Mouse (Mus musculus) midbrain, embryonic 12.5 days (tissue): ENCODE measurements around the gene Ppp1r12b. TPM values are rescaled to one million over a fixed set of nuclear protein-coding genes. Genes with fewer than 3 reads are reported as not detected.

Experiments used
- ATAC-seq: fragments of 200-750 bp; cut with Nextera tagmentation; 2 replicates; pipeline ENCODE4 v1.8.0; 2017; ENCODE audit warnings: low read depth, moderate TSS enrichment, moderate library complexity; ENCODE audit not compliant: low FRiP score
- H3K27ac ChIP-seq: fragments of 300-500 bp; sonication (generic); replicated peaks from 2 replicates; pipeline ENCODE4 v1.5.1; 2016; ENCODE audit warnings: mild to moderate bottlenecking
- H3K27me3 ChIP-seq: fragments of 300-500 bp; sonication (generic); 2 replicates; pipeline ENCODE4 v1.6.1; 2016; ENCODE audit warnings: mild to moderate bottlenecking
- H3K36me3 ChIP-seq: fragments of 300-500 bp; sonication (generic); 2 replicates; pipeline ENCODE4 v1.6.1; 2016
- H3K4me1 ChIP-seq: fragments of 300-500 bp; sonication (generic); 2 replicates; pipeline ENCODE4 v1.6.1; 2016
- H3K4me2 ChIP-seq: fragments of 300-500 bp; sonication (generic); replicated peaks from 2 replicates; pipeline ENCODE4 v1.6.1; 2016; ENCODE audit warnings: mild to moderate bottlenecking, moderate library complexity
- H3K4me3 ChIP-seq: fragments of 300-500 bp; sonication (generic); 2 replicates; pipeline ENCODE4 v1.5.1; 2016; ENCODE audit warnings: mild to moderate bottlenecking
- H3K9ac ChIP-seq: fragments of 300-500 bp; sonication (generic); replicated peaks from 2 replicates; pipeline ENCODE4 v1.6.1; 2016; ENCODE audit warnings: mild to moderate bottlenecking, moderate library complexity
- H3K9me3 ChIP-seq: fragments of 300-500 bp; sonication (generic); 2 replicates; pipeline ENCODE4 v1.6.1; 2016; ENCODE audit warnings: mild to moderate bottlenecking
- WGBS: fragments of 180-500 bp; shearing (Covaris S2); methylation state at CpG from one replicate; pipeline ENCODE4 v1.1.7; 2016; 5-methylcytosine and 5-hydroxymethylcytosine counted together
- polyA plus RNA-seq: library from polyadenylated mRNA; unstranded; fragments of >200 nt; fragmentation: Nextera tagmentation; extraction: Ambion mirVana; gene quantifications from 2 replicates; pipeline ENCODE4 v1.2.1, GENCODE M21; 2016

The Ppp1r12b gene
- polyA plus RNA-seq, 1 experiment from 2014 or later, result 14.6 TPM

DNA sequence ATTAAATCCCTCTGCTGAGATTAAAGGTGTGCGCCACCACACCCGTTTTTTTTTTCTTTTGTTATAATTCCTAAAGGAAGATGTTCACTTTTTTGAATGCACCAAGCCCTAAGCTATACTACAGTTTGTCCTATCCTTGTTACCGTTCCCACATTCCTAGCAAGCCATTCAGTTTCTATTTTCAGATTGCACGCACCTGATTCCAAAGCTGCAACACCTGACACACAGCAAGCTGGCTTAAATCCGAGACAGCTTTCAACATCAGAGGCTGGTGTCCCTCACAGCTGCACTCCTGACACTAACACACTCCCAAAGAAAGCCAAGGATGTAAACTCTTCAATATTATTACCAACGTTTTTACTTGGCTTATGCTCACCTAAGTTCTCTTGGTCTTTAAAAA is 19.4 kb downstream of the Ppp1r12b start:
- Histone ChIP-seq H3K27ac (no peak overlapping the region), H3K36me3 (no peaks in the 10 kb centered on the region), H3K27me3 (no peaks in the 10 kb centered on the region), H3K9me3 (no peaks in the 10 kb centered on the region), H3K9ac (no peak overlapping the region), H3K4me1 (peaks cover 3% of the 10 kb centered on the region; the same call in 1 of the 2 replicates), H3K4me2 (no peak overlapping the region), H3K4me3 (no peak overlapping the region)
- no peak for ATAC-seq
- WGBS, result 93% methylated on average over 6 of the region's 6 CpGs

GRCm38 (mm10) chr1:134932431-134932830 is 23.3 kb downstream of the Ppp1r12b start:
- Histone ChIP-seq H3K27ac (no peak overlapping the region), H3K27me3 (no peaks in the 10 kb centered on the region), H3K9ac (no peak overlapping the region), H3K4me1 (peaks cover 3% of the 10 kb centered on the region; the same call in 1 of the 2 replicates), H3K36me3 (no peaks in the 10 kb centered on the region), H3K9me3 (no peaks in the 10 kb centered on the region), H3K4me3 (no peak overlapping the region), H3K4me2 (no peak overlapping the region)
- WGBS, result 37% methylated on average over 7 of the region's 7 CpGs
- no peak for ATAC-seq

GRCm38 (mm10) chr1:134919010-134919409 is 36.7 kb downstream of the Ppp1r12b start:
- 88% methylated on average over 6 of the region's 6 CpGs for WGBS
- Histone ChIP-seq H3K4me2 (no peak overlapping the region), H3K9me3 (no peaks in the 10 kb centered on the region), H3K9ac (no peak overlapping the region), H3K36me3 (no peaks in the 10 kb centered on the region), H3K4me3 (no peak overlapping the region), H3K4me1 (no peaks in the 10 kb centered on the region), H3K27me3 (no peaks in the 10 kb centered on the region), H3K27ac (no peak overlapping the region)
- no peak for ATAC-seq

- H3K9me3 ChIP-seq, result no peaks in the 10 kb centered on the region
- WGBS, result 88% methylated on average over 4 of the region's 4 CpGs
- no peak overlapping the region for H3K27ac ChIP-seq
- no peaks in the 10 kb centered on the region for H3K4me1 ChIP-seq
- no peak overlapping the region for H3K4me3 ChIP-seq
- H3K27me3 ChIP-seq, result no peaks in the 10 kb centered on the region
- H3K36me3 ChIP-seq, result no peaks in the 10 kb centered on the region
- no peak for ATAC-seq
- no peak overlapping the region for H3K4me2 ChIP-seq
- H3K9ac ChIP-seq, result no peak overlapping the region
These were observed 40.3 kb downstream of the Ppp1r12b start for GRCm38 (mm10) chr1:134915421-134915820.

DNA sequence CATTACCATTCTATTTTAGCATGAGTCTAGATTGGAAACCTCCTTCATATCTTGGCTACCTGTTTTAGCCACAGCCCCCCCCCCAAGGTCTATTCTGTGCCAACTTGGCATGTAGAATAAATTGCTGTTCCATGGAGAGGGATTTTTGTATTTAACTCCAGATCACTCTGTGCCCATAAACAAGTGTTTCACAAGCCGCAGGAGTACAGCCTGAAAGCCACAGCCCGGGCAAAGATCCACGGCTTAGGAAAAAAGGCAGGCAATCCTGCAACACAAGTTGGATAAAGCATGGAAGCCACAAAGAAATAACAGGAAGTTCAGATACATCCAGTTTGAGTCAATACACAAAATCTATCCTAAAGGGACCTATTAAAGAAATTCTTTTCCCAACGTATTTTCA is 42.2 kb downstream of the Ppp1r12b start:
- ATAC-seq, result no peak
- Histone ChIP-seq H3K9ac (no peak overlapping the region), H3K4me1 (no peaks in the 10 kb centered on the region; the same call in 1 of the 2 replicates), H3K36me3 (no peaks in the 10 kb centered on the region), H3K27ac (no peak overlapping the region), H3K4me2 (no peak overlapping the region), H3K27me3 (no peaks in the 10 kb centered on the region), H3K4me3 (no peak overlapping the region), H3K9me3 (no peaks in the 10 kb centered on the region)
- 90% methylated on average over 4 of the region's 4 CpGs for WGBS

- H3K27me3 ChIP-seq, result no peaks in the 10 kb centered on the region
- WGBS, result 85% methylated on average over 4 of the region's 4 CpGs
- no peak overlapping the region for H3K4me2 ChIP-seq
- H3K27ac ChIP-seq, result no peak overlapping the region
- no peak overlapping the region for H3K4me3 ChIP-seq
- H3K9ac ChIP-seq, result no peak overlapping the region
- no peaks in the 10 kb centered on the region for H3K9me3 ChIP-seq
- no peaks in the 10 kb centered on the region for H3K36me3 ChIP-seq
- H3K4me1 ChIP-seq, result no peaks in the 10 kb centered on the region; the same call in 1 of the 2 replicates
- ATAC-seq, result no peak
These were observed 43.9 kb downstream of the Ppp1r12b start for GRCm38 (mm10) chr1:134911892-134912291.

DNA sequence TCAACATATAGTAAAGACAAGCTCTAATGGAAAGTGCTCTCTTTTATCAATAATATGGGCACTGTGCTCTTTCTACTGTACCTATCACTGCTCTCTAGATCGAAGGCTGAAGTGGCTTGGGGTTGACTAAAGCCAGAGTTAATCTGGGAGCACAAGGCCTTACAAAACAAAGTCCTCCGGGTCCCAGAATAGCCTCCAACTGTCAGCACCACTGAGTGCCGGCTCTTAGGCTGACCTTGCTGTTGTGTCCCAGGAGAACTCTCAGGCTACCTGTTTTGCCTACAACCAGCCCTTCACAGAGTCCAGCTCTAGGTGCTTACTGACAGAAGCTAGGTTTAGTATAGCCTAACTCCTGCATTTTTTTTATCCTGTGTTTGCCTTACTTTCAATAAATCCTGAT is 45.7 kb downstream of the Ppp1r12b start:
- no peak for ATAC-seq
- H3K27ac ChIP-seq, result no peak overlapping the region
- no peak overlapping the region for H3K4me3 ChIP-seq
- no peak overlapping the region for H3K4me2 ChIP-seq
- H3K4me1 ChIP-seq, result no peaks in the 10 kb centered on the region; the same call in 1 of the 2 replicates
- H3K27me3 ChIP-seq, result no peaks in the 10 kb centered on the region
- no peaks in the 10 kb centered on the region for H3K9me3 ChIP-seq
- 27% methylated on average over 3 of the region's 3 CpGs for WGBS
- H3K9ac ChIP-seq, result no peak overlapping the region
- H3K36me3 ChIP-seq, result no peaks in the 10 kb centered on the region

- H3K4me1 ChIP-seq, result no peaks in the 10 kb centered on the region; the same call in 1 of the 2 replicates
- WGBS, result 80% methylated on average over 9 of the region's 9 CpGs
- no peak overlapping the region for H3K4me3 ChIP-seq
- no peaks in the 10 kb centered on the region for H3K36me3 ChIP-seq
- H3K27me3 ChIP-seq, result no peaks in the 10 kb centered on the region
- H3K9me3 ChIP-seq, result no peaks in the 10 kb centered on the region
- no peak overlapping the region for H3K9ac ChIP-seq
- H3K4me2 ChIP-seq, result no peak overlapping the region
- no peak overlapping the region for H3K27ac ChIP-seq
- no peak for ATAC-seq
These were observed 46.3 kb downstream of the Ppp1r12b start for GRCm38 (mm10) chr1:134909442-134909841.

- no peaks in the 10 kb centered on the region for H3K9me3 ChIP-seq
- no peak for ATAC-seq
- H3K27me3 ChIP-seq, result no peaks in the 10 kb centered on the region
- no peak overlapping the region for H3K27ac ChIP-seq
- H3K9ac ChIP-seq, result no peak overlapping the region
- no peak overlapping the region for H3K4me3 ChIP-seq
- 81% methylated on average over 3 of the region's 3 CpGs for WGBS
- H3K4me1 ChIP-seq, result no peaks in the 10 kb centered on the region
- no peaks in the 10 kb centered on the region for H3K36me3 ChIP-seq
- no peak overlapping the region for H3K4me2 ChIP-seq
These were observed 53.6 kb downstream of the Ppp1r12b start for GRCm38 (mm10) chr1:134902051-134902619.

GRCm38 (mm10) chr1:134896008-134896407 is 59.7 kb downstream of the Ppp1r12b start:
- ATAC-seq, result no peak
- Histone ChIP-seq H3K9ac (no peak overlapping the region), H3K4me1 (no peaks in the 10 kb centered on the region), H3K4me3 (no peak overlapping the region), H3K27me3 (no peaks in the 10 kb centered on the region), H3K27ac (no peak overlapping the region), H3K4me2 (no peak overlapping the region), H3K9me3 (no peaks in the 10 kb centered on the region), H3K36me3 (peaks cover 13% of the 10 kb centered on the region)
- 94% methylated on average over 6 of the region's 6 CpGs for WGBS

GRCm38 (mm10) chr1:134894803-134895202 is 60.9 kb downstream of the Ppp1r12b start:
- no peak overlapping the region for H3K9ac ChIP-seq
- 96% methylated on average over 3 of the region's 3 CpGs for WGBS
- no peaks in the 10 kb centered on the region for H3K4me1 ChIP-seq
- no peak overlapping the region for H3K4me3 ChIP-seq
- H3K36me3 ChIP-seq, result peaks cover 13% of the 10 kb centered on the region
- H3K27ac ChIP-seq, result no peak overlapping the region
- no peaks in the 10 kb centered on the region for H3K27me3 ChIP-seq
- no peaks in the 10 kb centered on the region for H3K9me3 ChIP-seq
- ATAC-seq, result no peak
- no peak overlapping the region for H3K4me2 ChIP-seq

- Histone ChIP-seq H3K9ac (no peak overlapping the region), H3K4me3 (no peak overlapping the region), H3K27me3 (no peaks in the 10 kb centered on the region), H3K27ac (no peak overlapping the region), H3K4me1 (no peaks in the 10 kb centered on the region), H3K4me2 (no peak overlapping the region), H3K36me3 (peaks cover 13% of the 10 kb centered on the region), H3K9me3 (no peaks in the 10 kb centered on the region)
- no peak for ATAC-seq
- WGBS, result 90% methylated on average over 5 of the region's 5 CpGs
These were observed 63.8 kb downstream of the Ppp1r12b start for GRCm38 (mm10) chr1:134891916-134892315.

DNA sequence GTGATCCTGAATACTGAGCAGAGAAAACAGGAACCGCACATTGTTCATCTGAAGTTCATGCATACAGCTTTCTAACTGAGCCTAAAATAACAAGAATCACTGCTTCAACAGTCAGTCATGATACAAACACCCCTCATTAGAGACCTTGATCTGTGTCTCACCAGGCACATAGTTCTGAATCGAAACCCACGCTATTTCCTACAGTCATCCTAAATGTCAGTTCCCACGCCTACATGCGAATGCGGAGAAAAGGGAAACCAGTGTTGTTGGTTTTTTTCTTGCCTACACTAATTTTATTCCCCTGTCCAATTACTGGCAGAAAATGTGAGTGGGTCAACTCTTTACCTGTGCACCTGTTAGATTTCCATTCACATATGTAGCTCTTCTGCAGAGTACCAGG is 66.1 kb downstream of the Ppp1r12b start:
- H3K27me3 ChIP-seq, result no peaks in the 10 kb centered on the region
- no peak overlapping the region for H3K9ac ChIP-seq
- H3K4me1 ChIP-seq, result no peaks in the 10 kb centered on the region
- 96% methylated on average over 6 of the region's 6 CpGs for WGBS
- no peak overlapping the region for H3K4me2 ChIP-seq
- no peak overlapping the region for H3K27ac ChIP-seq
- no peak overlapping the region for H3K4me3 ChIP-seq
- H3K9me3 ChIP-seq, result no peaks in the 10 kb centered on the region
- H3K36me3 ChIP-seq, result peaks cover 13% of the 10 kb centered on the region
- no peak for ATAC-seq
